Mouse (Mus musculus): ENCODE data around the gene Tbpl1. TPM values are rescaled to one million over a fixed set of nuclear protein-coding genes. Genes with fewer than 3 reads are reported as not detected.
A peak's percentile ranks its signal among the peaks of the same experiment; 100 is the strongest.

The Tbpl1 gene
- total RNA-seq, 2 experiments from 2014 or later: 67.7 to 69.6 TPM

GRCm38 (mm10) chr10:22708190-22708843, 23.4 kb downstream of the Tbpl1 start:
- intact Hi-C loops (cut with DNase I): no loop called here
- H3K4me3 ChIP-seq: no peak overlapping the region
- H3K27ac ChIP-seq: peak overlapping the region; percentile 48; the same call in 1 of the 2 replicates
- no peak for DNase-seq (ENCODE audit: extremely low spot score in 1 of 2, low spot score in 2 of 2)
- no peak for TF ChIP-seq CTCF (IDR thresholded peaks at IDR 0.05)

GRCm38 (mm10) chr10:22703844-22704243, 27.9 kb downstream of the Tbpl1 start:
- intact Hi-C loops (cut with DNase I): no loop called here
- H3K4me3 ChIP-seq: no peak overlapping the region
- H3K27ac ChIP-seq: no peak overlapping the region
- no peak for TF ChIP-seq CTCF (IDR thresholded peaks at IDR 0.05)
- no peak for DNase-seq (ENCODE audit: extremely low spot score in 1 of 2, low spot score in 2 of 2)

GRCm38 (mm10) chr10:22701485-22702315, 30.0 kb downstream of the Tbpl1 start:
- DNase-seq (ENCODE audit: extremely low spot score in 1 of 2, low spot score in 2 of 2): no peak
- no peak for TF ChIP-seq CTCF (IDR thresholded peaks at IDR 0.05)
- intact Hi-C loops (cut with DNase I): loop anchor here (2.0 kb wide), 1 partner anchor 69 kb away; no protein-coding TSS in a partner anchor

GRCm38 (mm10) chr10:22700773-22701172, 31.0 kb downstream of the Tbpl1 start:
- Histone ChIP-seq H3K27ac (peak overlapping the region; percentile 81), H3K4me3 (no peak overlapping the region)
- DNase-seq (ENCODE audit: extremely low spot score in 1 of 2, low spot score in 2 of 2): no peak
- no peak for TF ChIP-seq CTCF (IDR thresholded peaks at IDR 0.05)
- intact Hi-C loops (cut with DNase I): loop anchor here (2.0 kb wide), 1 partner anchor 68 kb away; no protein-coding TSS in a partner anchor

More at GRCm38 (mm10) chr10:22701485-22702315, 30.0 kb downstream of the Tbpl1 start:
- Histone ChIP-seq H3K27ac (peak overlapping the region; percentile 81), H3K4me3 (no peak overlapping the region)

- DNase-seq (ENCODE audit: extremely low spot score in 1 of 2, low spot score in 2 of 2): no peak
- Histone ChIP-seq H3K4me3 (no peak overlapping the region), H3K27ac (peak overlapping the region; percentile 60)
- intact Hi-C loops (cut with DNase I): loop anchor here (2.0 kb wide), 1 partner anchor 67 kb away; no protein-coding TSS in a partner anchor
- TF ChIP-seq CTCF (IDR thresholded peaks at IDR 0.05): no peak
Measured at GRCm38 (mm10) chr10:22699487-22700335, 32.0 kb downstream of the Tbpl1 start.

- H3K27ac ChIP-seq: peak overlapping the region; percentile 60; the same call in 1 of the 2 replicates
- TF ChIP-seq CTCF (IDR thresholded peaks at IDR 0.05): no peak
Measured at GRCm38 (mm10) chr10:22698158-22698953, 33.4 kb downstream of the Tbpl1 start.

GRCm38 (mm10) chr10:22696864-22697263, 34.9 kb downstream of the Tbpl1 start:
- peak overlapping the region; percentile 20; the same call in 1 of the 2 replicates for H3K27ac ChIP-seq
- TF ChIP-seq CTCF (IDR thresholded peaks at IDR 0.05): no peak
- H3K4me3 ChIP-seq: no peak overlapping the region
- intact Hi-C loops (cut with DNase I): no loop called here
- DNase-seq (ENCODE audit: extremely low spot score in 1 of 2, low spot score in 2 of 2): no peak

More at GRCm38 (mm10) chr10:22698158-22698953, 33.4 kb downstream of the Tbpl1 start:
- no peak overlapping the region for H3K4me3 ChIP-seq
- DNase-seq (ENCODE audit: extremely low spot score in 1 of 2, low spot score in 2 of 2): no peak
- intact Hi-C loops (cut with DNase I): no loop called here

- H3K27ac ChIP-seq: no peak overlapping the region
- no peak for TF ChIP-seq CTCF (IDR thresholded peaks at IDR 0.05)
- intact Hi-C loops (cut with DNase I): no loop called here
- H3K4me3 ChIP-seq: no peak overlapping the region
- no peak for DNase-seq (ENCODE audit: extremely low spot score in 1 of 2, low spot score in 2 of 2)
Measured at GRCm38 (mm10) chr10:22696236-22696635, 35.5 kb downstream of the Tbpl1 start.

- intact Hi-C loops (cut with DNase I): no loop called here
- H3K27ac ChIP-seq: no peak overlapping the region
- no peak for DNase-seq (ENCODE audit: extremely low spot score in 1 of 2, low spot score in 2 of 2)
- TF ChIP-seq CTCF (IDR thresholded peaks at IDR 0.05): no peak
- H3K4me3 ChIP-seq: no peak overlapping the region
Measured at GRCm38 (mm10) chr10:22675848-22676630, 55.7 kb downstream of the Tbpl1 start.

GRCm38 (mm10) chr10:22674176-22674575, 57.6 kb downstream of the Tbpl1 start:
- DNase-seq (ENCODE audit: extremely low spot score in 1 of 2, low spot score in 2 of 2): no peak
- Histone ChIP-seq H3K27ac (no peak overlapping the region), H3K4me3 (no peak overlapping the region)
- no peak for TF ChIP-seq CTCF (IDR thresholded peaks at IDR 0.05)
- intact Hi-C loops (cut with DNase I): no loop called here

All from left cerebral cortex, adult 2 months (tissue).